Mouse (Mus musculus): ENCODE results near the gene Keap1. TPM values are rescaled to one million over a fixed set of nuclear protein-coding genes. Genes with fewer than 3 reads are reported as not detected.
A peak's percentile ranks its signal among the peaks of the same experiment; 100 is the strongest.
"Not testable (repeated sequence)": the region's sequence is repeated elsewhere in the genome, so short reads cannot be mapped to it uniquely, and the experiment has no call there.

The Keap1 gene
- polyA plus RNA-seq, 1 experiment from 2014 or later, result 27.5 TPM

DNA sequence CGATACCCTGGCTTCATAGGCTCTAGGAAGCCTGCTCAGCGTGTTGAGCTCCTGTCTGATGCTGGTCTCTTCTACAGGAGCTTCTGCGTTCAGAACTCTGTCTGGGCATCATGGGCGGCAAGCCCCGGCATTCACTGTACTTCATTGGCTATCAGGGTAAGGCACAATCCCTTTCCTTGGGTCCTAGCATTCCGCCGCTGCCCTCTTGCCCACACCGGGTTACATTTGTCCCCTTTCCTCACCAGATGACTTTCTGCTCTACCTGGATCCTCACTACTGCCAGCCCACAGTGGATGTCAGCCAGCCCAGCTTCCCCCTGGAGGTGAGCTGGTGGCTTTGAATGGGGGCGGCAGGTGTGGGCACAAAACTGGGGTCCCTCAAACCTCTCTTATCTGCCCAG is 33.2 kb upstream of the Keap1 start:
- Histone ChIP-seq H3K4me3 (ENCODE audit: inconsistent target) (no peak overlapping the region), H3K36me3 (ENCODE audit: inconsistent target) (peaks cover 94% of the 10 kb centered on the region), H3K27ac (no peak overlapping the region), H3K79me2 (ENCODE audit: inconsistent target) (no peaks in the 10 kb centered on the region; the same call in 1 of the 2 replicates)
- WGBS (ENCODE audit: missing documents), result 90% methylated on average over 7 of the region's 9 CpGs

DNA sequence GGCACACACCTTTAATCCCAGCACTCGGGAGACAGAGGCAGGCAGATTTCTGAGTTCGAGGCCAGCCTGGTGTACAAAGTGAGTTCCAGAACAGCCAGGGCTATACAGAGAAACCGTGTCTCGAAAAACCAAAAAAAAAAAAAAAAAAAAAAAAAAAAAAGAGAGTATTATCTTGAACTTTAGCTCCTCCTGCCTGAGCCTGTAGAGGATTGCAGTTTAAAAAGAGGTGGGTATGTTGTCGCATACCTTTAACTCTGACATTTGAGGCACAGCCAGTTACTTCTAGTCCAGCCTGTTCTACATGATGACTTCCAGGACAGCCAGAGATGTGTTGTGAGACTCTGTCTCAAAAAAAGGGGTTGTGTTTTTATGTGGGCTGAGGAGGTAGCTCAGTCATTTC is 30.4 kb upstream of the Keap1 start:
- peaks cover 20% of the 10 kb centered on the region for H3K79me2 ChIP-seq (ENCODE audit: inconsistent target)
- peaks cover 66% of the 10 kb centered on the region for H3K36me3 ChIP-seq (ENCODE audit: inconsistent target)
- WGBS (ENCODE audit: missing documents), result 87% methylated on average over 5 of the region's 5 CpGs
- H3K4me3 ChIP-seq (ENCODE audit: inconsistent target); H3K27ac ChIP-seq: not testable (repeated sequence)

DNA sequence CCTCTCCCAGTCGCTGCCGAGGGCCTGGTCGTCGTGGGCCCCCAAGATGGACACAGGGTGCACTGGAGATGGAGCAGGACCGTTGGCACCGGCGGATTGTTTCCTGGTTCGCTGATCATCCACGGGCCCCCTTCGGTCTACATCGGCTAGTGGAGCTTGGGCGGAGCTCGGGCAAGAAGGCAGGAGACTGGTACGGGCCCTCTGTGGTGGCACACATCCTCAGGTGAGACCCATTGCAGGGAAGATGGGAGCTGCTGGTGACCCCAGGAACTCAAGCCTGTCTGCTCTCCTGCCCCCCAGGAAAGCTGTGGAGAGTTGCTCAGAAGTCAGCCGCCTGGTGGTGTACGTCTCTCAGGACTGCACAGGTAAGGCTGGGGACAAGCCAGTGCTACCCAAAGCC is 29.1 kb upstream of the Keap1 start:
- Histone ChIP-seq H3K27ac (no peak overlapping the region), H3K36me3 (ENCODE audit: inconsistent target) (peaks cover 54% of the 10 kb centered on the region), H3K79me2 (ENCODE audit: inconsistent target) (peaks cover 20% of the 10 kb centered on the region), H3K4me3 (ENCODE audit: inconsistent target) (no peak overlapping the region)
- 96% methylated on average over 16 of the region's 16 CpGs for WGBS (ENCODE audit: missing documents)

DNA sequence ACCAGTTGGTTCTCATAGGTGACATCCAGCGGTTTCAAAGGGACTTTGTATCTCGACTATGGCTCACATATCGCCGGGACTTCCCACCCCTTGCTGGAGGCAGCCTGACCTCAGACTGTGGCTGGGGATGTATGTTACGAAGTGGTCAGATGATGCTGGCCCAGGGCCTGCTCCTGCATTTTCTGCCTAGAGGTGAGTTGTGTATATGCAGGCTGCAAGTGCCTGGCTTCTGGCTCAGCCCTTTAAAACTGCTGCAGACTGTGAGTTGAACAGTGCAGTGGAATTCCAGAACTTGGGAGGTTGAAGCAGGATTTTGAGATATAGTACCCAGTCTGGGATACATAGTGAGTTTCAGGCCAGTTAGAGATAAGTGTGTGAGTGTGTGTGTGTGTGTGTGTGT is 27.7 kb upstream of the Keap1 start:
- Histone ChIP-seq H3K36me3 (ENCODE audit: inconsistent target) (peaks cover 40% of the 10 kb centered on the region; the same call in 1 of the 2 replicates), H3K79me2 (ENCODE audit: inconsistent target) (peaks cover 20% of the 10 kb centered on the region), H3K4me3 (ENCODE audit: inconsistent target) (no peak overlapping the region), H3K27ac (no peak overlapping the region)
- WGBS (ENCODE audit: missing documents), result 90% methylated on average over 5 of the region's 5 CpGs

DNA sequence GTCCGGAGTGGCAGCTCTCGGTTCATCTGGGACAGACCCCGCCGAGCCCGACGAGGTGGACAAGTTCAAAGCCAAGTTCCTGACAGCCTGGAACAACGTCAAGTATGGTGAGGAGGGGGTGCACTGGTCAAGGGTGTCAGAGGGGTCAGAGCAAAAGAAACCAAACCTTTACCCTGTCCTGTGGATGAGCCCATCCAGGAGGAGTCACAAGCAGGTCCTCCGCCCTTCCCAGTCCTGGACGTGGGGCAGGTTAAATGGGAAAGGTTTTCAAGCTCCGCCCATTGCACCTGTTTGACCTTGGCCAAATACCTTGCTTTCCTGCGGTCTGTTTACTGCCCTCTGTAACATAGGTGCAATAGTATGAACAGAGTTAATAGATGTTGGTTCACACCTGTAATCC is 26.4 kb upstream of the Keap1 start:
- Histone ChIP-seq H3K36me3 (ENCODE audit: inconsistent target) (peaks cover 27% of the 10 kb centered on the region; the same call in 1 of the 2 replicates), H3K27ac (no peak overlapping the region; the same call in 1 of the 2 replicates), H3K79me2 (ENCODE audit: inconsistent target) (peaks cover 20% of the 10 kb centered on the region), H3K4me3 (ENCODE audit: inconsistent target) (peak overlapping the region; percentile 78)
- 8% methylated on average over 11 of the region's 11 CpGs for WGBS (ENCODE audit: missing documents)

DNA sequence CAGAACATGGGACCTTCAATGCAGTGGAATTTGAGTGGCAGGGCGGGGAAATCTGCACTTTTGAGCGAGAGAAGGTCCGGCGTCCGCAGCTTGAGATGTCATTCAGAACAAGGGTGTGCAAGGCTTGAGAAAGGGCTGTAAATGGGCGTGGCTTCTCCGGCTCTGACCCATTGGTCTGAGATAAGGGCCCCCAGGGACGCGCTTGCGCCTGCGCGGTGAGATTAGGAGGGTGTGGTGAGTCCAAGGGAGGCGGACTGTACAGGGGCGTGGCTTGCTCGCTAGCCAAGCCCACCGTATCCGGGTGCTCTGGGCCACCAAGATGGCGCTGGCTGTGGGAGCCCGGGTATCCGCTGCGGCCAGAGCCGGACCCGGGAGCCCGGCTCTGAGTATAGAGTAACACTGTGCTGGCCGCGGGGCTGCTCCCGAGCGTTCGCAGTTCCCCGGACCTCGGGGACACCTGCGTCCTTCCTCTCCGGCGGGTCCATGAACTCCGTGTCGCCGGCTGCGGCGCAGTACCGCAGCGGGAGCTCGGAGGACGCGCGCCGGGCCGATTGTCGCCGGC is 25.9 kb upstream of the Keap1 start, which contains the start of gene Atg4d:
TSS of gene Atg4d (plus strand) at position 294 of the 562 bp plus-strand sequence.
- under 1% methylated on average over 41 of the region's 49 CpGs for WGBS (ENCODE audit: missing documents)
- peaks cover 20% of the 10 kb centered on the region for H3K79me2 ChIP-seq (ENCODE audit: inconsistent target)
- peak within 1 kb of the TSS; percentile 12; the same call in 1 of the 2 replicates for H3K27ac ChIP-seq
- peaks cover 22% of the 10 kb centered on the region; the same call in 1 of the 2 replicates for H3K36me3 ChIP-seq (ENCODE audit: inconsistent target)
- peak within 1 kb of the TSS; percentile 78 for H3K4me3 ChIP-seq (ENCODE audit: inconsistent target)

DNA sequence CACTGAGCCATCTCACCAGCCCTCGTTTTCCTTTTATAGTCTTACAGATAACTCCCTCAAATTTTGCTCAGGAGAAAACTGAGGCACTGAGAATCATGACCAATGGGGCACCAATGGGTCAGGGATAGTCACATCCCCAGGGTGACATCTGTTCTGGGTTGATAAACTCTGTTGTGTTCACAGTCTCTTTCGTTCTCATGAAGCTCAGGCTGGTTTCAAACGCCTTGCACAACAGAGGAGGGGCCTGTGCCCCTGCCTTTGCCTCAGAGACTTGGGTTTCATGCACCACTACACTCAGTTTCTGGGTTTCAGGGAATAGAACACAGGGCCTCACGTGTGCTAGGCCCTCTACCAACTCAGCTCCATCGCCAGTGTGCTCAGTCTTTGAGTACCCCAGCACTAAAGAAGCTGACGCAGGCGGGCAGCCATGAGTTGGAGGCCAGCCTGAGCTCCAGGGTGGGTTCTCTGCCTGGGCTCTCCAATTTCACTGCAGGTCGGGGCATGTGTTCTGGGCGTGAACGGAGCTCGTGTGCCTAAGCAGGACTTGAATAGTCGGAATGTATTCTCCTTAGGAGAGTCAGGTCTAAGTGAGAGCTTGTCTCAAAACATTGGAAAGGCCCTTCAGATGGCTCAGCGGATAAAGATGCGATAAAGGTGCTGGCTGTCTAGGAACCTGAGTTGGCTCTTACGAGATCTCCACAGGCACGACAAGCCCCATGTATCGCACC is 25.3 kb upstream of the Keap1 start:
- Histone ChIP-seq H3K4me3 (ENCODE audit: inconsistent target) (peak overlapping the region; percentile 78), H3K27ac (0 out of 2 replicates have a peak overlapping the region, but pooled peaks have one; percentile 12), H3K36me3 (ENCODE audit: inconsistent target) (peaks cover 15% of the 10 kb centered on the region; the same call in 1 of the 2 replicates), H3K79me2 (ENCODE audit: inconsistent target) (peaks cover 20% of the 10 kb centered on the region)
- 66% methylated on average over 17 of the region's 17 CpGs for WGBS (ENCODE audit: missing documents)

DNA sequence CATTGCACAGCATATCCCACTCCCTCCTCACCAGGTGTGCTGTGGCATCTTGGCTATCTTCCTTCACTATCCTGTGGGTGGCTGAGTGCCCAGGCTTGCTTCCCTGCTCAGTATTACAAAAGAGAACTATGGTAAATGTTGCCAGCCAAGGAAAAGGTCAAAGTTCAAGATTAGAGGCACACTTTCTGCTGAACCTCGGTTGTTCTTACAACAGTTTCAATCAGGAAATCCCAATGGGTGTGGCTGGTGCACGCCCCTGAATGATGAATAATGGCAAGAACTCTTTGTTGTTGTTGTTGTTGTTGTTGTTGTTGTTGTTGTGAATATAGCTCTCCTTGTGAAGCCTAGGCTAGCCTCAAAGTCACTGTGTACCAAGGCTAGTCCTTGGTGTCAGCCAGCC is 22.7 kb upstream of the Keap1 start:
- H3K27ac ChIP-seq, result 0 out of 2 replicates have a peak overlapping the region, but pooled peaks have one; percentile 12
- WGBS (ENCODE audit: missing documents), result 9% methylated on average over 2 of the region's 2 CpGs
- H3K4me3 ChIP-seq (ENCODE audit: inconsistent target), result no peak overlapping the region
- H3K36me3 ChIP-seq (ENCODE audit: inconsistent target), result no peaks in the 10 kb centered on the region
- peaks cover 15% of the 10 kb centered on the region for H3K79me2 ChIP-seq (ENCODE audit: inconsistent target)

DNA sequence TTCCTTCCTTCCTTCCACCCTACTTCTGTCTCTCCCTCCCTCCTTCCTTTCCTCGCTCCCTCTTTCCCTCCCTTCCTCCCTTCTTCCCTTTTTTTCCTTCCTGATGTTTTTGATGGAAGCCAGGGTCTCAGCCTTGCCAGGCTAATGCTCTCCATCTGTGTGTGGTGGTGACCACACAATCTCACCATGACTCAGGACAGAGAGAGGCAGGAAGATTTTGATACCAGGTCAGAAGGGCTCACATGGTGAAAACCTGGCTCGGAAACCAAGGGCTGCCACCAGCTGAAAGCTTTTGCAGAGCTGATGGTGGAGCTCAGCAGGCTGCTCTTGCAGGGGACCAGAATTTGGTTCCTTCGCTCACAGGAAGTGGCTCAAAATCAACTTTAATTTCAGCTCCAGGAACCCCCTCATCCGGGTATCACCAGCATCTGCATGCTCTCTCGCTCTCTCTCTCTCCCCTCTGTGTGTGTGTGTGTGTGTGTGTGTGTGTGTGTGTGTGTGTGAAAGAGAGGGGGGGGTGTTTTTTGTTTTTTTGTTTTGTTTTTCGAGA is 21.4 kb upstream of the Keap1 start:
- Histone ChIP-seq H3K4me3 (ENCODE audit: inconsistent target) (no peak overlapping the region), H3K27ac (no peak overlapping the region), H3K79me2 (ENCODE audit: inconsistent target) (peaks cover 2% of the 10 kb centered on the region), H3K36me3 (ENCODE audit: inconsistent target) (no peaks in the 10 kb centered on the region)
- WGBS (ENCODE audit: missing documents), result 63% methylated on average over 6 of the region's 6 CpGs

DNA sequence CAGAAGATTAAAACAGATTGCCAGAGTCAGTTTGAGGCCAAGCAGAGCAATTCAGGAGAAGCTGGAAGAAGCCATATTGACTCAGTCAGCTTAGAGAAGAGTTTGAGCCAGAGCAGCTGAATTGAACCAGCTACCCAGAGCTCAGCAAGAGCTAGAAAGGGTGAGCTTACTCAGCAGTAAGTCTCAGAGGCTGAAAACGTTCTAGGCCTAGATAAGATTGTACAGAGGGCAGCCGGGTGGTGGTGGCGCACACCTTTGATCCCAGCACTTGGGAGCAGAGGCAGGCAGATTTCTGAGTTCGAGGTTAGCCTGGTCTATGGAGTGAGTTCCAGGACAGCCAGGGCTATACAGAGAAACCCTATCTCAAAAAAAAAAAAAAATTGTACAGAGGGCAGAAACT is 17.2 kb upstream of the Keap1 start:
- not testable (repeated sequence) for H3K4me3 ChIP-seq (ENCODE audit: inconsistent target); H3K36me3 ChIP-seq (ENCODE audit: inconsistent target); H3K27ac ChIP-seq; H3K79me2 ChIP-seq (ENCODE audit: inconsistent target)
- 98% methylated on average over 4 of the region's 4 CpGs for WGBS (ENCODE audit: missing documents)

DNA sequence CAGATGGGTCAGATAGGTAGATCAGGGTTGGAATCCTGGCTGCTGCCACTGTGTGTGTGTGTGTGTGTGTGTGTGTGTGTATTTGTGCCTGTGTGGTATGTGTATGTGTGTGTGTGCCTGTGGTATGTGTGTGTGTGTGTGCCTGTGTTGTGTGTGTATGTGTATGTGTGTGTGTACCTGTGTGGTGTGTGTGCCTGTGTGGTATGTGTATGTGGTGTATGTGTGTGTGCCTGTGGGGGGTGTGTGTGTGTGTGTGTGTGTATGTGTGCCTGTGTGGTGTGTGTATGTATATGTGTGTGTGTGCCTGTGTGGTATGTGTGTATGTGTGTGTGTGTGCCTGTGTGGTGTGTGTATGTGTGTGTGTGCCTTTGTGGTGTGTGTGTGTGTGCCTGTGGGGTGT is 15.5 kb upstream of the Keap1 start:
- Histone ChIP-seq H3K36me3 (ENCODE audit: inconsistent target) (no peaks in the 10 kb centered on the region), H3K79me2 (ENCODE audit: inconsistent target) (no peaks in the 10 kb centered on the region), H3K27ac (no peak overlapping the region), H3K4me3 (ENCODE audit: inconsistent target) (no peak overlapping the region)

DNA sequence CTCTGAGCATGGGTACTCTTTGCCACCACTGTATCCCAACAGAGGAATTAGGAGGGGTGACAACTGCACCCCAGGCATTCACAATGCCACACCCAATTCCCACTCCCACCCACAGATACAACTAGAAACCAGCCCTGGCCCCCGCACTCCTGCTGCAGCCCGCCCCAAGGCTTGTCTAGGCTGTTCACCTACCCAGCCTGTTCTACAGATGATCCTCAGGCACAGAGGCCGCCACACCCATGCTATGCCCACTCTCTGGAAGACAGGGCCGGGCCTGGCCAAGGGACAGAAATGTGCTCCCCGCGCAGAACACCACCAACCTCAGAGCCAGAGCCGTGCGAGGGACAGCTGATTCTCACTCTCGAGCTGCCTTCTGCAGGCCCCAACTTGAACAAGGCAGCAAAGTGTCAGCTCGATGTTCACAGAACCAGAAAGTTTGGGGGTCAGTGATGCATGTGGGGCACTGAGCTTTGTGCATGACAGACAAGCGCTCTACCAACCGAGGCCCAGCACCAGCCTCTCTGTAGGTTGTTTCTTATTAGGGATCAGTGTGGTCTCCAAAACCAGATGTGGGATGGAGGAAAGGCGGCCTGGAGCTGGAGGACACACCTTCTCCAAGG is 12.1 kb upstream of the Keap1 start:
- no peak overlapping the region for H3K4me3 ChIP-seq (ENCODE audit: inconsistent target)
- 93% methylated on average over 12 of the region's 13 CpGs for WGBS (ENCODE audit: missing documents)
- no peaks in the 10 kb centered on the region for H3K36me3 ChIP-seq (ENCODE audit: inconsistent target)
- no peaks in the 10 kb centered on the region for H3K79me2 ChIP-seq (ENCODE audit: inconsistent target)
- H3K27ac ChIP-seq, result no peak overlapping the region

DNA sequence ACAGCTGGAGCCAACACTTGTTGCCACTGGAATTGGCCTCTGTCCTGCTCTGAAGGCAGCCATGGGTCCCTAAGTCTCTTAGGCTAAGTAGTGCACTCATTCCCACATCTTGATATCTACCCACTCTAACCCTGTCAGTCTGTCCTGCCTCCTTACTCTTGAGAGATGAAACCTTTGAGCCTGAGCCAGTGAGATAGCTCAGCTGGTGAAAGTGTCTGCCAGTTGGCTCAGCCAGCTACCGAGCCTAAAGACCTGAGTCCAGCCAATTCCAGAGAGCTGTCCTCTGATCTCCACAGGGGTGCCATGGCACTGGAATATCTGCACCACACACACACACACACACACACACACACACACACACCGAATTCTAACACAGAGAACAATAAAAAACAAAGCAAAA is 11.3 kb upstream of the Keap1 start:
- H3K36me3 ChIP-seq (ENCODE audit: inconsistent target), result no peaks in the 10 kb centered on the region
- H3K79me2 ChIP-seq (ENCODE audit: inconsistent target), result no peaks in the 10 kb centered on the region
- H3K4me3 ChIP-seq (ENCODE audit: inconsistent target), result no peak overlapping the region
- H3K27ac ChIP-seq, result no peak overlapping the region
- WGBS (ENCODE audit: missing documents), result 93% methylated on average over 2 of the region's 2 CpGs

DNA sequence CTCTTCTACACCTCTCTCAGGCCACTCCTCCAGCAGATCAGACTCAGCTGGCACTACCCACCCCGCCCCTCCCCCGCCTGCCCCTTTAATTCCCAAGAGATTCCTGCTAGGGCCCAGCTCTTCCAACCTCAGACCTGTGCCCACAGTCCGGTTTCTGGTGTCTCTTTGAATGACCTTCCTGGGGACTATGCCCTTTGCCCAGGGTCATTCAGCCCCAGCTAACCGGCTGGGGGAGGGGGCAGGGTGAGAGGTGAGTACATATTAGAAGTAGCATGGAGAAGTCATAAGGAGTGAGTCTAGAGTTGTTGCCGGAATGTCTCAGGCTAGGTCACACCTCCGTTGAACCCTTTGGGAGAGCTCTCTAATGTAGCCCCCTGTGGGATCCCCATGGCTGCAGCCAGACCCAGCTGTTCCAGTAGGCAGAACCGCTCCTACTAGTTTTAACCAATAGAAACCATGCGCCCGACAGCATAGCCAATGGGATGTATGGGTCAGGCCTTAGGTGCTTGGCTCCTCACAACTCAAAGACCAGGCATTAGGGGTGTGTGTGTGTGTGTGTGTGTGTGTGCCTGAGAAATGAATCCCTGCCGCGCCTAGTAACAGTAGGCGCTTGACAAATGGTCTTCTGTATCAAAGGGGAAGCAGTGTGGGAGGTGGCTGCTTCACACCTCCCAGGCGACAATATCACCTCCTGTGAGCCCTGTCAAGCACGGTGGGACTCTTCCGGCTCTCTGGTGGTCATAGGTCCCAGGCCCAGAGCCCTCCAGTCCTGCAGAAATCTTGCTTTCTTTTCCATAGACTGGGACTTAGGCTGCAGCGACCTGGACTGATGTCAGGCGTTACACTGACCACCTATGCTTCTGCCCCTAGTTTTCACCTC is 10.7 kb upstream of the Keap1 start:
- 61% methylated on average over 16 of the region's 17 CpGs for WGBS (ENCODE audit: missing documents)
- Histone ChIP-seq H3K4me3 (ENCODE audit: inconsistent target) (no peak overlapping the region), H3K79me2 (ENCODE audit: inconsistent target) (no peaks in the 10 kb centered on the region), H3K36me3 (ENCODE audit: inconsistent target) (no peaks in the 10 kb centered on the region), H3K27ac (no peak overlapping the region)
